Mouse (Mus musculus) myocyte (in vitro differentiated cells): Measurements from ENCODE around the gene Usb1.

Source experiments
- MYOG ChIP-seq, 3 experiments: IDR thresholded peaks; one replicate each; pipeline ENCODE4 v1.6.1; 2011; ENCODE audit warnings: control low read depth in 2 of 3, low read depth in 2 of 3, mild to moderate bottlenecking in 2 of 3; ENCODE audit not compliant: insufficient read length in 2 of 3, control insufficient read depth in 1 of 3, insufficient read depth in 1 of 3
- POLR2A ChIP-seq: IDR thresholded peaks from one replicate; pipeline ENCODE4 v1.6.1; 2011; ENCODE audit warnings: low read depth, mild to moderate bottlenecking, control low read depth, moderate library complexity; ENCODE audit not compliant: insufficient read length
- POLR2AphosphoS2 ChIP-seq: IDR thresholded peaks from one replicate; pipeline ENCODE4 v1.6.1; 2011; ENCODE audit warnings: low read depth, control low read depth; ENCODE audit not compliant: insufficient read length

DNA sequence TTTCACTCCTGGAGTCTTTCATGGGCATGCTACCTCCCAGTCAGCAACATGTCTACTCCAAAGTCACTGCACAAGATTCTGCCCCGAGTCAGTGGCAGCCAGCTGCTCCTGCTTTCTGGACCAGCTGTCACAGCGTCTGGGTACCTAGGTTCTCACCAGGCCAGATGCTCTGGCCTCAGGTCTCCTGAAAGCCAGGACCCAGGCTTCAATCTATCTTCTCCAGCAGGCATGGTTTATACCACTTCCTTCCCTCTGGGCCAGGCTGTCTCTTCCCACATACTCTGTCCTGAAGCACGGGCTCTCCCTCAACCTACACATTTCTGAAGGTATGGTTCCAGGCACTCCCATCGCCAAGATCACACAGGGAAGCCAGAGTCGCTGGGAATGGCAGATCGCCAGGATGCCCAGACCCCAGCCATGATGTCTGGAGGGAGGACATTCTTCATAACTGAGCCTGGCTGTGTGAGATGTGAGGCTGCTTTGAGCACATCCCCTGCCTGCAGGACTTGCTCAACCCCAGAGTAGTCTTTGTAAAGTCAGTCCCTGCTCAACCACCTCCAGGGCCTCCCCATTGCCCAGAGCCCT, 42.9 kb upstream of the Usb1 start:
- no peak for TF ChIP-seq POLR2A
- TF ChIP-seq MYOG (IDR thresholded peaks at IDR 0.05; ENCODE audit: control insufficient read depth in 1 of 3, insufficient read depth in 1 of 3, insufficient read length in 2 of 3, low read depth in 2 of 3) = no peak
- TF ChIP-seq POLR2AphosphoS2 = no peak
